Mouse (Mus musculus) T-helper 2 cell (primary cell): ENCODE measurements around the gene Gm20388.

Experiments used
- in situ Hi-C: fragments of 300-600 bp; cut with MboI, MseI; formaldehyde crosslinking; loops from one replicate; pipeline ENCODE4 v1.15.1; 2025; ENCODE audit warnings: high pct_unique_total_duplicates

Gene Gm20388

DNA sequence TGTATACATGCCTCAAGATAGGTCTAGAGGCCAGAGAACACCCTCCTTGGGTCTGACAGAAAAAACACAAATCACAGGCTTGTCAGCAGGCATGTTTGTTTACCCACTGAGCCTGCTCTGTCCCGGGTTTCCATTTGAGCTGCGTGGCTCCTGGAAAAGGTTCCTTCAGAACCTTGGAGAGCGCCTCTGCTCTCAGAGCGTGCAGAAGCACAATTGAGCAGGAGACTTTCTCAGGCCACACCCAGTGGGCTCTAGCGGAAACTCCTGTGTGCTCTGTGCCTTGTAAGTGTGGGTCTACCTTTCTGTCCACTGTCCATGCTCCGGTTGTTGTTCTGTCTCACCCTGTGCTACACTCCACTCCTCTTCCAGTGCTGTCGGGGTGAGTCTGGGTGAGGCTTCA, 1825.6 kb downstream of the Gm20388 start:
- in situ Hi-C loops: no loop called here

DNA sequence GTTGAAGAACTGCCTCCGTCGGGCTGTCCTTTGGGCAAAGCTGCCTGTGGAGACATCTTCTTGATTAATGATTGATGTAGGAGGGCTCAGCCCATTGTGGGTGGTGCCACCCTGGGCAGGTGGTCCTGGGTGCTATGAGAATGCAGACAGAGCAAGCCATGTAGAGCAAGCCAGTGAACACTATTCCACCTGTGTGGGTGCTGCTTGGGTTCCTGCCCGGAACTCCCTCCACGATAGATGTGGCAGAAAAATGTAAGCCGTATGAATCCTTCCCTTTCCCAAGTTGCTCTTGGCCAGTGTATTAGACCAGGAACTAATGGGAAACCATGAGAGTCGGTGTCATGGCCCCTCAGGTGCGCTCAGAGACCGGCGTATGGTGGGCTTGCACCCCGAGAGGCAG, 1830.1 kb downstream of the Gm20388 start:
- in situ Hi-C loops: no loop called here

DNA sequence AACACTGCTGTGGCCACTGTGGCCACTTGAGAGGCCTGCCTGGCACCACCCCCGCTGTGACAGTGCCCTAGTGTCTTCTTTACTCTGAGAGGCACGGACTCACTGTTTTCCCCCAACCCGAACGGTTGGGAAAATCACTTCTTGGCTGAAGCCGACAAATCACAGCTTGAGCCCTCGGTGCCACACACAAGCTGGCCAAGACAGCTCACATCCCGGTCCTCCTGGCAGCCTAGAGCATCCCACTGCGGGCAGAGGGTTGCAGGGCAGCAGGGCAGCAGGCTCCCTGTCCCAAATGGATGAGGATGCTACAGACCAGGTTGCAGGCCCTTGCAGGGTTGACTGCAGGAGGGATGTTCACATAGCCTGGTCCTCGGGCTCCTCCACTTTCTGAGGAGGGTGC, 1838.9 kb downstream of the Gm20388 start:
- in situ Hi-C loops: no loop called here

DNA sequence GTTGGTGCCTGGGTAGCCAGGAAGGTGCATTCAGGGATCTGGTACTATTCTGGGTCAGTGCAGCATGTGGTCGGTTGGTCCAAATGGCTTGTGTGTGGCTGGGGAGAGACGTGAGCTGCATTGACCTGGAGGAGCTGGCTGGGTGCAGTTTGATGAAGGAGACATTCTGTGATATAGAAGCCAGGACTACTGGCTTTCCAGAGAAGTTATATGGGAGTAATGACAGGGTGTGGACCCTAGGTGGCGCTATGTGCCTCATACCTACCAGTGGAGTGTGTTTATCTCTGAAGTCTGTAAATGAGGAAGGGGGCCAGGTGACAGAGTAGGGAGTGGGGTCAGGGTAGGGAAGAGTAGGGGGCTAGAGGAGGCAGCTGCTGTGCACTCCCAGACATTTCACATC, 1839.9 kb downstream of the Gm20388 start:
- in situ Hi-C loops: loop anchor here (10.0 kb wide), 1 partner anchor 174 kb away; no protein-coding TSS in a partner anchor

DNA sequence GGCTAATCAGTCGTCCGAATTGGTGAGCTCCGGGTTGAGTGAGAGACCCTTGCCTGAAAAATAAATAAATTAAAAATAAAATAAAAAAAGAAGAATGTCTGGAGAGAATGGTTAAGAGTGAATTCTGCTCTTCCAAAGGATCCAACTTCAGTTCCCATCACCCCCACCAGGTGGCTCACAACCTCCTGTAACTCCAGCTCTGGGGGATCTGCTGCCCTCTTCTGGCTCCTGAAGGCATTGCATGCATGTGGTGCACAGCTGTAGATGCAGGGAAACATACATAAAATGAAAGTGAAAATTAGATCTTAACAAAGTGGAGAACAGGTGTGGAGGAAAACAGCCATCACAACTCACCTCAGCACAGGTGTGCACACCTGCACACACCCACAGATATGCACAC, 1840.8 kb downstream of the Gm20388 start:
- in situ Hi-C loops: loop anchor here (10.0 kb wide), 1 partner anchor 173 kb away; no protein-coding TSS in a partner anchor

DNA sequence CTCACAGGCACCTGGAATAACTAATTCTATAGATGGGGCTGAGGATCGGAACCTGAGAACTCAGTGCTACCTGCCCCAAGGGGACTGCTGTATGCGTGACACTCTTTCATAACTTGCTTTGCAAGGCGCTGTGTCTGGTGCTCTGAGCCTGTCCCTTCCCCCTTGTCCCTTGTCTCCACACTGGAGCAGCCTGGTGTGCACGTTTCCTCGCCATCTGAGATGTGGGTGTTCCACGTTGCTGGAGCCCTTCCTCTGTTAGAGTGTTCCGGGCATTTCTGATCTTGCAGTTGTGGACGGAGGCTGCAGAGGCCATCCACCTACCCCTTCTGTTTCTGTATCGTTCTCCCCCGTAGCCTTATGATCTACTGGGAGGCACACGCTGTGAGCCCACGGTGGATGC, 1847.8 kb downstream of the Gm20388 start:
- in situ Hi-C loops: loop anchor here (10.0 kb wide), 1 partner anchor 166 kb away; no protein-coding TSS in a partner anchor

DNA sequence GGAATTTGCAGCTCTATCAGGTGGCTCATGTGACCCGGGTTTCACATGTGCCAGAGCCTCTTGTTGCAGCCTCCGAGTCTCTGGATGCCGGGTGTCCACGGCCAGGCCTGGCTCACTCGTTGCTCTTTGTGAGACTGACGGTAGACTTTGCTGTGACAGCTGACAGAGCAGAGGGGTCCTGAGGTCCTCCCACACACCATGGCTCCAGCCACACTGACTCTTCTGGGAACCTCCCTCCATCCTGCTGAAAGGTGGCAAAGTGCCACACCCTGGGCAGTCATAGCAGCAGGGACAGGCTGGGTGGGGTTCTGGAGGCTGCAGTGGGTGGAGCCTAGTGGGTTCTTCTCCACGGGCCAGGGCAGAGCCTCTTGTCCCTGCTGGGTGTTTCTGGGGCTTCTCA, 1849.8 kb downstream of the Gm20388 start:
- in situ Hi-C loops: loop anchor here (10.0 kb wide), 2 partner anchors 496 to 1126 kb away; no protein-coding TSS in a partner anchor

DNA sequence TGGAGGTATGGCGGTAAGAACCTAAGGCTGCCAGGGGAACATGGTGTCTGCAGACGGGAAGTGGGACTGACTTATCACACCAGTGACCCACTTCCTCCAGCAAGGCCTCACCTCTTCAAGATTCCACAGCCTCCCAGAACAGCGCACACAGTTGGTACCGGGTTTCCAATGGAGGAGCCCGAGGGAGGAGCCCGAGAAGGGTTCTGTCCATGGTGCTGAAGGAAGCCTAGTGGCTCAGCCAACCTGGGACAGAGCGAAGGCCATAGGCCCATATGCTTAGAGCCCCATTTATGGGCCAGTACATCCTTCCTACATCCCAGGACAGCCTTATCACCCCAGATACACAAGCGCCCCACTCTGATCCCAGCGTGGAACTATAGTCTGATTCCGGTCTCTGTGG, 1850.8 kb downstream of the Gm20388 start:
- in situ Hi-C loops: loop anchor here (10.0 kb wide), 2 partner anchors 497 to 1127 kb away; no protein-coding TSS in a partner anchor

DNA sequence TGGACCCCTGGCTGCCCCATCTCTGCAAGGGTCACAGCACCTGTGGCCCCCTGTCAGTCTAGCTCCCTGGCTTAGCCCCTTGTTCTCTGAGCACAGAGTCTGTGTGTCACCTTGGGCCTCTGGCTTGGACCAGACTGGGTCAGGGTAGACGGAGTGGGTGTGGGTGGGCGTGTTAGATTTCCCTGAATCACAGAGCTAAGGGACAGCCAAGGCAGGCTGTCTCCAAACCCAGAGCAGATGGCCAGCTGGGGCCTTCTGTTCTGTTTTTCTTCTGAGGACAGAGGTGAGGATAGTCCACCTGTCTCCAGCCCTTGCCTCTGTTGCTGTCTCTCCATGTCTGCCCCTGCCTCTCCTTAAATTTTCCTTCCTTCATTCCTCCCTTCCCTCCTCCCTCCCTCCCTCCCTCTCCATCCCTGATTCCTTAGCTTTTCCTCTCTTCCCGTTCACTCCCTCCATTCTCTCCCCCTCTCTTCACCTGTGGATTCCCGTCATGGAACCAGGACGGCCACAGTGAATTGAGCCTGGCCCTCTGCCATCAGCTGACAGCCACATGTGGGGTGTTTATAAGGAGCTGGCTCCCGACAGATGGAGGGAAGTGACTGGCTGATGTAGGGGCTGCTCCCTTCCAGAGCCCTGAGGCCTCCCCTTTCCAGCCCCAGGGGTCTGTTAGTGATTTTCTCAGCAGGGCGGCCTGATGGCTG, 1852.5 kb downstream of the Gm20388 start:
- in situ Hi-C loops: loop anchor here (10.0 kb wide), 2 partner anchors 498 to 1128 kb away; no protein-coding TSS in a partner anchor

DNA sequence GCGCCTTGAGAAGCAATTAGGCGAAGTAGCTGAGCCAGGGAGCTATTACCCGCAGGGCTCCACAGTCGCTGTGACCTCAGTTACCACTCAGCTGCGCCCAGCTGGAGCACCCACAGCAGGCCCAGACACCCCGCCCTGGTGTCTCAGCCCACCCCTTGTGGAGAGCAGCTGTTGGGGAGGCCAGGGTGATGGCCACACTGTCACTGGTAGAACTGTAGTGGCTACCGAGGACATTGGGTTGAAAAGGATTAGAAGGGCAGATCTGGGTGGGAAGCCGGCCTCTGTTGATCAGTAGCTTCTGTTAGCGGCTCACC, 1853.0 kb downstream of the Gm20388 start:
- in situ Hi-C loops: loop anchor here (10.0 kb wide), 2 partner anchors 499 to 1129 kb away; no protein-coding TSS in a partner anchor

DNA sequence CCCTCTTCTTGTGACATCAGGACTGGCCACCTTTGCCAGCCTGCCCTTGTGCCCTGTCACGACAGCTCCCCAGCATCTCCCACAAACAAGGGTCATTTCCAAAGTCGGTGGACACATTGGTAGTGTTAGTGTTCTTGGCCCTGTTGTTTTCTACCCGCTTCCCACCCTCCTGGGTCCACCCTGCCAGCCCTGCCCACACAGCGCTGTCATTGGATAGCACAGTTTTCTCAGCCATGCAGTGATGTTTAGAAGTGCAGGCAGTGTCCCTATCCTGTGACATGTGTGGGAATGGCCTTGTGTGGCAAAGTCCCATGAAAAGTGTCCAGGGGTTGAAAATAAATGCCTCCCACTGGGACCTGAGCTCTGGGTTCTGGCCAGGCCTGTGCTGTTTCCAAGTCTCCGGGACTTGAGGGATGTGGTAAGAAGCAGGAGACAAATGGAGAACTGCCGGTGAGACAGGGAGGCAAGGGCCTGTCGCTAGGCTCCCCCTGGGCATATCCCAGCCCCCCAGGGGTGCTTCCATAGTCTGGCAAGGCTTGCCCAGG, 1855.0 kb downstream of the Gm20388 start:
- in situ Hi-C loops: loop anchor here (10.0 kb wide), 2 partner anchors 501 to 1131 kb away; no protein-coding TSS in a partner anchor

DNA sequence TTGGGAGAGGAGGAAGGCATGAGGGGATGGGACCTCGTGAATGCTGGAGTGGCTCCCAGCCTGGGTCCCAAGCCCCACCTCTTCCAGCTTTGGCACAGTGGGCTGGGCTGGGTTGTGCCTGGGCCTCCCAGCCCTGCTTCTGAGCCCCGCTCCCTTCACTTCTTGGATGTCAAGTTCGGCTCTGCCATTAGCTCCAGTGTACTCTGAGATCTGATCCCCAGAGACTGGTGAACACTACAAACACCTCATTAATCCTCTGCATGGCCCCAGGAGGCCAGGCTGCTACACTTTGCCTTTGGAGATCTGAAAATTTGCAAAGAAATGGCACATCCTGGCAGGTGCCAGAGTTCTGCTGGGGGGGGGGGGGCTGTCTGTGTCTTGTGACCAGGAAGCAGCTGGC, 1858.5 kb downstream of the Gm20388 start:
- in situ Hi-C loops: loop anchor here (10.0 kb wide), 2 partner anchors 504 to 1134 kb away; no protein-coding TSS in a partner anchor

DNA sequence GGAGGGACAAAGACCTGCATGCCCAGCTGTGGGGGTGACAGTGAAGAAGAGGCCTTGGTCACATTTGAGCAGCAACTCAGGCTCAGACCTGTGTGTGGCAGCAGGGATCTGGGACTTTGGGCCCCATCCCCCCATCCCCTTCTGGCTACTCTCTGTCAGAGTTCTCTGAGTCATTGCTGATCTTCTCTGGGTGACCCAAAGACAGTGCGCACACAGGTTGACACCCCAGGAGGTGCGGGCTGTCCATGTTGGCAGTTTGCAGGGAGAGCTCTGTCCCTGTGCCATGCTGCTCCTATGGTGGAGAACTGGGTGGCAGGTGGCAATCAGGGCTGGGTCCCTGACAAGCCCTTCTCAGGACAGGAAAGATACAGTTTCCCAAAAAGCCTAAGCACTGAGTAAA, 1859.0 kb downstream of the Gm20388 start:
- in situ Hi-C loops: loop anchor here (10.0 kb wide), 2 partner anchors 505 to 1135 kb away; no protein-coding TSS in a partner anchor

DNA sequence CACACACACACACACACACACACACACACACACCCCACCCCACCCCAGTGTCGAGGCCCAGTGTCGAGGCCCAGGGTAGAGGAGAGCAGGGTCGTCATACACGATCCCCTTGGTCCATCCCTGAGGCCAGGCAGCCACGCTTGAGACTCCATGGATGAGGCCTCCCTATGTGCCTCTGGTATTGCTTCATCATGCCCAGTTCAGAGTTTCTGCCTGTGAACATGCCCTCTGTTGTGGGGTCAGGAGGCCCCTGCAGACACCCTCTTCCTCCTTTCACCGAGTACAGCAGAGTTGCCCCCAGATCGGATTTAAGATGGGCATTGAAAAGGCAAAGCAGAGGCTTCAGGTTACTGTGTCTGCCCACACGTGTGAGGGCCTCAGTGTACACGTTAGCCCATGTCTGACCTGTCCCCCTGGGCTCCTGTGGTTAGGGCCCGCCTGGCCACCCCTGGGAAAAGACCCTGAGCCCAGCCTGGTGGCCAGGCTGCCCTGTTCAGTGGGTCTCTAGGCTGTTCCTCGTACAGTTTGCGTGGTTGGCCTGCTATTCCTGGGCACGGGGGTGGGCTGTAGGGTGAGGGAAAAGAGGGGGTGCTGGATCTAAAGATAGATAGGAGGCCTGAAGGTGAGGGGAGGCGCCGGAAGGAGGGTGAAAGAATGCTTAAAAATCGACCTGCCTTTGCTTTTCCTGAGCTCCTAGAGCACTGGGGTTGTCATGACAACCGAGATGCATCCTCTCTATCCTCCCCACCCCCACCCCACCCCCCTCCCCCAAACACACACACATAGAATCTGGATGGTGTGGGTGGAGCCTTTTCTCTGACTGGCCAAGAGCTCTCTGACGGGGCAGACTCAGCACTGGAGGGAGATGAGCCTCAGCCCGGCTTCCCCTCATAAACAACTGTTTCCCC, 1860.5 kb downstream of the Gm20388 start:
- in situ Hi-C loops: no loop called here

DNA sequence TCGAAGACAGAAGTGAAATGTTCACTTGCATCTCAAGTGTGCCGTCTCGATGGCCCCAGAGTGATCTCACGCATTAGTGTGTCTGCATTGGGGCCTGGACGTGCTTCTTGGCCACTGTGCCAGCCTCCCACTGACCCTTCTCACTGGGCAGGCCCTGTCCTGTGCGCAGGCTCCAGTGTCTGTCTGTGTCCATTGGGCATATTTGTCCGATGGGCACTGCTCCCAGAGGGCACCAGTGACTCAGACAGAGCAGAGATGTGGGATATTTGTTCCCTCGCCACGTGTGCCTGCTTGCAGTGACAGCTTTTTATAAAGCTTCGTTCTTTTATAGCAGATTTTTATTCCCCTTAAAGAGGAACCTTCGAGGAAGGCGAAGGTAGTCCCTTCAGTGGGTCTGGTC, 1863.2 kb downstream of the Gm20388 start:
- in situ Hi-C loops: no loop called here

DNA sequence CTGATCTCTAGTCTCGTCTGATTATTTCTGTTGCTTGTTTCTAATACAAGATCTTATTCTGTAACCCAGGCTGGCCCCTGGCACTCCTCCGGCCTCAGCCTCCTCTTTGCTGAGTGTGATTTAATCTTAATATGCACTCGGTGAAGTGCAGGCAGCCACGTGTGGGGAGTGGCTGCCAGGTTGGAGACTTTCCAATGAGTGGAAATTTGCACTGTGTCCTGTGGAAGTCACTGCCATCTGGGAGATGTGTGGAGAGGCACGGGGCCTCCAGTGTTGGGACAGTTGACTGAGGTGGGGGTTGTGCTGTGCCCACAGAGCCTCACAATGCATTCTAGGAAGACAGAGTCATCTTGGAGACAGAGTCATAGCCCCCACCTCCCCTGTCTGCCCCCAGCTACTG, 1871.9 kb downstream of the Gm20388 start:
- in situ Hi-C loops: no loop called here

DNA sequence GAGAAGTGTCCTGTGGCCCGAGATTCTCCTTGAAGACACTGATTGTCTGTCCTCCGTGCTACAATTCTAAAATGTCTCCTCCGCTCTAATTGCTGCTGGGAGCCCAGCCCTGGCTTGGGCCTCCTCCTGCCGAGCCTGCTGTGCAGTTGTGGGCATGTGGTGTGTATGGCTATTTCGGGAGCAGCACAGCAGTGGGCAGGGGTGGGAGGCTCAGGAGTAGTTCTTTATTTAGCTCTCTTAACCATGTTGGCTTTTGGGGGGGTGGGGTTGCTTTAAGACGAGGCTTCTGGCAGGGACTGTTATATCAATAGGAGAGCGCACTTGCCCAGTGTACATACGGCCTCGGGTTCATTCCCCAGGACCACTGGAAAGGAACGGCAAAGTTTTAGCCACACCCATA, 1875.9 kb downstream of the Gm20388 start:
- in situ Hi-C loops: no loop called here

DNA sequence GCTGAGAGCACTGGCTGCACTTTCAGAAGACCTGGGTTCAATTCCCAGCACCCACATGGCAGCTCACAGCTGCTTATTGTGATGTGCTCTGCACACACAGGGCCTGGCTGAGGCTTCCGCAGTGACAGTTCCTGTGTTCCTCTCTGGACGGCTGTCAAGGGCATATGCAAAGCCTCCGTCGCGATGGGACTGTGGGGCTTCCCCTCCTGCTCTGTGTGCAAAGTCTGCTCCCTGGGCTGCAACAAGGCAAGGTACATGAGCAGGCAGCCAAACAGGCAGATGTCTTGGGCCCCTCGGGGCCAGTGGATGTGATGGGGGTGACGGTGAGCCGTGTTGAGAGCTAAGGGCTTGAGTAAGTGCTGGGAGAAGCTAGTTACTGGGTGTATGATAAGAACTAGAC, 1878.1 kb downstream of the Gm20388 start:
- in situ Hi-C loops: no loop called here

DNA sequence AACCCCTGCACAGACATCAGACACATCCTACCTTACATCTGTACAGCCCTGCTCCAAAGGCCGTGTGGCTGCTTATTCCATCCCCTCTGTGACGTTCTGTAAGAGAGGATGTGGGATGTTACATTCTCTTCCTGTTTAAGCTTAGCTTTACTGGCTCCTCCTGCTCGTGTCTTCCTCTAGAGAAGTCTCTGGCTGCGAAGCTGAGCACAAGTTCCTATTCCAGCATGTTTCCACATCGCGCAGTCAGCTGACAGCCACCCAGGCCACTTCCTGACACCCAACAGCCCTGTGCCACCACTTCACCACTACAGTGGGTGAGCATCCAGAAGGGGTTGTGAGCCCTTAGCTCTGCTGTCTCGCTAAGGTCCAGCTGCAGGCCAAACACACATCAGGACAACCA, 1881.5 kb downstream of the Gm20388 start:
- in situ Hi-C loops: no loop called here

DNA sequence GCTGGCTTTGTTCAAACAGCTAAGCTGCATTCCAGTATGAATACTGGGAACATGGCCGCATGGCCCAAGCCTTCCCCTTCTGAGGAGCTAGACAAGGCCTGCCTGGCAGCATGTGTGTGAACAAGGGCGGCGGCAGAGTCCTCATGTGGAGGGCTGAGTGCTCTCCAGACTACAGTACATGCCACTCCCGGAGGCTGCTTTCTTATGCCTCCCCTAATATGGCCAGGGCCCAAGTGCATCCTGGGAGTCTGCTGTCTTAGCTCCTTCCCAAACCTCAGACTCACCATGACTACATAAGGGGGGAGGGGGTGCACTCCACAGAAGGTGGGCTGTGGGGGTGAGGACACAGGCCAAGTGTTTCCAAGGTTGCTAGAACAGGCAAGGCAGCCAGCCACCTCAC, 1882.0 kb downstream of the Gm20388 start:
- in situ Hi-C loops: no loop called here

DNA sequence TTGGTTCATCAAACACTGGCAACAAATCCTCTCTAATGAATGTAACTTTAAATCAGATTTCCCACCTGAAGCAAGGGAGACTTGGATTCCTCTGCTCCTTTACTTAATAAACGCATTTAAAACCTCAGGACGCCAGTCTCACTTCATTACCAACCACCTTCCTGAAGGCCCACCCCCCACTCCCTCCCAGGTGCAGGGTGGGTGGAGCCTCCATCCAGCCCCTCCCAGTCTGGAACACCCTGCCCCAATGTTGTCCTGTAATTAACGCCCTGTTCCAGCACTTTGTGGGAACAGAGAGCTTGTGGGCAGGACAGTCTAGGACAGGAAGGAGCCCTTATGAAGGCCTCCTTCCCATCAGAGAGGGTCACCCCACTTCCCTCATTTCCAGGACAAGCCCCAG, 1883.5 kb downstream of the Gm20388 start:
- in situ Hi-C loops: no loop called here

DNA sequence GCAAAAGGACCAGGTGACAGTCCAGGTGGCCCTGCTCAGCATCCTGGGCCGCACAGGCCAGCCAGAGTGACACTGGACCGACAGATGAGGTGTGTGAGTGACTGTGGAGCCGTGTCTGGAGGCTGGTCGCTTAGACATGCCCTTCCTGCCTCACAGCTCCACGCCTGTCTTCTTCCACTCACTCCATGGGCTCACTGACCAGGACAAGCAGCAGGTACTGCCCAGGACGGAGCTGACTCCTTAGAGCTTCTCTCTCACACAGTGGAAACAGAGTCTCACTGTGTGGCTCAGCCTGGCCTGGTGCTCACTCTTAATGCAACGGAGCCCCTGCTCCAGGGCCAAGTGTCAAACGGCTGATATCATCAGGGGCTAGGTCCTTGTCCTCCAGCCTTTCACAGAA, 1884.8 kb downstream of the Gm20388 start:
- in situ Hi-C loops: no loop called here
